ENCODE assay signal across 9 mouse cellular contexts in genomic region chr2:58199442-58199841, GRCm38 (mm10). TPM values are rescaled to one million over a fixed set of nuclear protein-coding genes. Genes with fewer than 3 reads are reported as not detected.
DNase-seq lines count a peak whose midpoint lies in the region; ATAC-seq and TF ChIP-seq lines count a peak whose summit lies in the region.
"Had no signal": no experiment of that assay in that cellular context is flagged by ENCODE, and none has a peak within 500 bp of the region (broad histone marks: within the 10 kb centered on the region; RNA-seq: fewer than 3 reads in every experiment).

No protein-coding gene starts in this region.

- ATAC-seq in heart, postnatal 0 days (ENCODE audit: insufficient read depth, low read depth), result peak; percentile 27; the same call in 1 of the 2 replicates
- peak; percentile 49; the same call in 1 of the 2 replicates for ATAC-seq in lung, embryonic 14.5 days (ENCODE audit: insufficient read depth)

- no peaks in the 10 kb centered on the region for H3K9me3 ChIP-seq in heart, postnatal 0 days (replicated peaks; ENCODE audit: control insufficient read depth, low read length)
- H3K9me3 ChIP-seq in lung, embryonic 14.5 days (ENCODE audit: low read depth, low read length), result no peaks in the 10 kb centered on the region
- H3K9me3 ChIP-seq: embryonic facial prominence, embryonic 13.5 days had no signal

- TF ChIP-seq CTCF in cortical plate, adult 2 months (IDR thresholded peaks at IDR 0.05; ENCODE audit: extremely low read depth, insufficient read depth, low read length), result peak; percentile 88
- TF ChIP-seq CTCF in heart, postnatal 0 days (IDR thresholded peaks at IDR 0.05; ENCODE audit: low read depth), result peak; percentile 89
- peak; percentile 74 for TF ChIP-seq CTCF in lung, embryonic 14.5 days (IDR thresholded peaks at IDR 0.05; ENCODE audit: low read depth)

- 55% methylated on average over 6 of the region's 6 CpGs for WGBS in heart, postnatal 0 days
- WGBS in lung, embryonic 14.5 days, result 51% methylated on average over 6 of the region's 6 CpGs

- H3K4me1 ChIP-seq in cortical plate, adult 2 months (ENCODE audit: control insufficient read depth, insufficient read depth, low read length), result no peaks in the 10 kb centered on the region
- H3K4me1 ChIP-seq in heart, postnatal 0 days (ENCODE audit: control insufficient read depth, insufficient read depth), result no peaks in the 10 kb centered on the region
- no peaks in the 10 kb centered on the region for H3K4me1 ChIP-seq in lung, embryonic 14.5 days (ENCODE audit: insufficient read depth)

- no peak overlapping the region for H3K4me3 ChIP-seq in cortical plate, adult 2 months (ENCODE audit: insufficient read depth, low read length)
- H3K4me3 ChIP-seq in heart, postnatal 0 days (ENCODE audit: low read depth, low read length), result no peak overlapping the region
- no peak overlapping the region for H3K4me3 ChIP-seq in lung, embryonic 14.5 days (ENCODE audit: low read depth, low read length)
- H3K4me3 ChIP-seq: embryonic facial prominence, embryonic 13.5 days had no signal

- no peak for TF ChIP-seq POLR2A in cortical plate, adult 2 months (IDR thresholded peaks at IDR 0.05; ENCODE audit: extremely low read depth, insufficient read depth, low read length)

- peak; percentile 53 for DNase-seq in CD4-positive helper T cell, adult 2 months (ENCODE audit: low read depth, low spot score)
- peak; percentile 37 for DNase-seq in ZHBTc4 (ENCODE audit: low read depth, low spot score)
- DNase-seq in heart, postnatal 0 days (ENCODE audit: low spot score), result peak; percentile 65
- peak; percentile 55 to 82 for DNase-seq in kidney, postnatal 36 days
- DNase-seq in lung, embryonic 14.5 days, result peak; percentile 80
- DNase-seq in retina, adult 2 months (ENCODE audit: low read depth, low spot score), result peak; percentile 8
- DNase-seq in yolk sac, embryonic 10.5 days (ENCODE audit: low spot score), result no peak

- H3K36me3 ChIP-seq in heart, postnatal 0 days (replicated peaks; ENCODE audit: control insufficient read depth, insufficient read depth, low read length), result no peaks in the 10 kb centered on the region
- H3K36me3 ChIP-seq in lung, embryonic 14.5 days (ENCODE audit: insufficient read depth), result no peaks in the 10 kb centered on the region
- H3K36me3 ChIP-seq: embryonic facial prominence, embryonic 13.5 days had no signal

- no peak overlapping the region for H3K9ac ChIP-seq in heart, postnatal 0 days (replicated peaks; ENCODE audit: low read depth, low read length)
- no peak overlapping the region for H3K9ac ChIP-seq in lung, embryonic 14.5 days
- H3K9ac ChIP-seq: embryonic facial prominence, embryonic 13.5 days had no signal

- no peak overlapping the region for H3K4me2 ChIP-seq in heart, postnatal 0 days (ENCODE audit: low read depth, low read length)
- H3K4me2 ChIP-seq in lung, embryonic 14.5 days, result no peak overlapping the region
- H3K4me2 ChIP-seq: embryonic facial prominence, embryonic 13.5 days had no signal

- H3K27me3 ChIP-seq in heart, postnatal 0 days (ENCODE audit: control insufficient read depth, insufficient read depth, low read length), result no peaks in the 10 kb centered on the region
- no peaks in the 10 kb centered on the region for H3K27me3 ChIP-seq in lung, embryonic 14.5 days (ENCODE audit: insufficient read depth, low read length)
- H3K27me3 ChIP-seq: embryonic facial prominence, embryonic 13.5 days had no signal

- H3K27ac ChIP-seq in cortical plate, adult 2 months (ENCODE audit: insufficient read depth, low read length), result no peak overlapping the region
- no peak overlapping the region for H3K27ac ChIP-seq in heart, postnatal 0 days (ENCODE audit: low read depth)
- H3K27ac ChIP-seq in lung, embryonic 14.5 days (ENCODE audit: low read depth), result no peak overlapping the region
- H3K27ac ChIP-seq: embryonic facial prominence, embryonic 13.5 days had no signal

- TF ChIP-seq EP300 in heart, postnatal 0 days (IDR thresholded peaks at IDR 0.05; ENCODE audit: low read depth), result no peak

RNA-seq across cellular contexts. Expression of gene Cytip, which starts 4.1 kb away (rescaled TPM):
- 0.08 and 0.45 TPM in 2 replicates for polyA plus RNA-seq in cortical plate, adult 2 months (2012; rRNA removed)
- 2.4 TPM in 1 of 2 replicates, not detected in the other for total RNA-seq in heart, postnatal 0 days (2014; rRNA removed; ENCODE audit: low replicate concordance)
- polyA plus RNA-seq in heart, postnatal 0 days (2015; fragmentation: Nextera tagmentation; extraction: Ambion mirVana), result 0.27 and 0.49 TPM in 2 replicates
- polyA plus RNA-seq in lung, embryonic 14.5 days (2014; fragmentation: Nextera tagmentation; extraction: Ambion mirVana), result 1.1 and 1.3 TPM in 2 replicates
